Mouse (Mus musculus) limb, embryonic 15.5 days (tissue): ENCODE data around the gene Dpm2. TPM values are rescaled to one million over a fixed set of nuclear protein-coding genes. Genes with fewer than 3 reads are reported as not detected.
A peak's percentile ranks its signal among the peaks of the same experiment; 100 is the strongest.

Experiments used
- ATAC-seq: fragments of 200-750 bp; cut with Nextera tagmentation; 2 replicates; pipeline ENCODE4 v1.8.0; 2017; ENCODE audit warnings: low read depth, moderate TSS enrichment; ENCODE audit not compliant: insufficient number of reproducible peaks, low FRiP score, low TSS enrichment
- H3K27ac ChIP-seq: fragments of 300-500 bp; sonication (generic); 2 replicates; pipeline ENCODE4 v1.5.1; 2015; ENCODE audit warnings: moderate library complexity, mild to moderate bottlenecking, inconsistent platforms
- H3K27me3 ChIP-seq: fragments of 300-500 bp; sonication (generic); 2 replicates; pipeline ENCODE4 v1.6.1; 2015; ENCODE audit warnings: inconsistent platforms
- H3K36me3 ChIP-seq: fragments of 300-500 bp; sonication (generic); 2 replicates; pipeline ENCODE4 v1.6.1; 2015; ENCODE audit warnings: inconsistent platforms
- H3K4me1 ChIP-seq: fragments of 300-500 bp; sonication (generic); 2 replicates; pipeline ENCODE4 v1.6.1; 2015; ENCODE audit warnings: inconsistent platforms
- H3K4me2 ChIP-seq: fragments of 300-500 bp; sonication (generic); 2 replicates; pipeline ENCODE4 v1.6.1; 2015; ENCODE audit warnings: mild to moderate bottlenecking, inconsistent platforms
- H3K4me3 ChIP-seq: fragments of 300-500 bp; sonication (generic); 2 replicates; pipeline ENCODE4 v1.5.1; 2015; ENCODE audit warnings: mild to moderate bottlenecking, inconsistent platforms
- H3K9ac ChIP-seq: fragments of 300-500 bp; sonication (generic); 2 replicates; pipeline ENCODE4 v1.6.1; 2015; ENCODE audit warnings: inconsistent platforms
- H3K9me3 ChIP-seq: fragments of 300-500 bp; sonication (generic); 2 replicates; pipeline ENCODE4 v1.6.1; 2016; ENCODE audit warnings: inconsistent platforms
- WGBS: fragments of 180-500 bp; shearing (Covaris S2); methylation state at CpG from one replicate; pipeline ENCODE4 v1.1.7; 2015; 5-methylcytosine and 5-hydroxymethylcytosine counted together
- polyA plus RNA-seq: library from polyadenylated mRNA; unstranded; fragments of >200 nt; fragmentation: Nextera tagmentation; extraction: Ambion mirVana; gene quantifications from 2 replicates; pipeline ENCODE4 v1.2.1, GENCODE M21; 2015

Gene Dpm2
- 114 and 117 TPM in 2 replicates for polyA plus RNA-seq

GRCm38 (mm10) chr2:32570698-32571494 is at the start of gene Dpm2:
Dpm2 (plus strand) TSS chr2:32570858.
- ATAC-seq = peak; percentile 63
- H3K9ac ChIP-seq = peak within 1 kb of the TSS; percentile 79
- H3K9me3 ChIP-seq = no peaks in the 10 kb centered on the region
- 0 out of 2 replicates have a peak, but pooled peaks cover 3% of the 10 kb centered on the region for H3K27me3 ChIP-seq
- peak within 1 kb of the TSS; percentile 63 for H3K27ac ChIP-seq
- H3K4me2 ChIP-seq = peak within 1 kb of the TSS; percentile 81
- peaks cover 30% of the 10 kb centered on the region for H3K4me1 ChIP-seq
- under 1% methylated on average over 36 of the region's 36 CpGs for WGBS
- peaks cover 42% of the 10 kb centered on the region for H3K36me3 ChIP-seq
- H3K4me3 ChIP-seq = peak within 1 kb of the TSS; percentile 74

DNA sequence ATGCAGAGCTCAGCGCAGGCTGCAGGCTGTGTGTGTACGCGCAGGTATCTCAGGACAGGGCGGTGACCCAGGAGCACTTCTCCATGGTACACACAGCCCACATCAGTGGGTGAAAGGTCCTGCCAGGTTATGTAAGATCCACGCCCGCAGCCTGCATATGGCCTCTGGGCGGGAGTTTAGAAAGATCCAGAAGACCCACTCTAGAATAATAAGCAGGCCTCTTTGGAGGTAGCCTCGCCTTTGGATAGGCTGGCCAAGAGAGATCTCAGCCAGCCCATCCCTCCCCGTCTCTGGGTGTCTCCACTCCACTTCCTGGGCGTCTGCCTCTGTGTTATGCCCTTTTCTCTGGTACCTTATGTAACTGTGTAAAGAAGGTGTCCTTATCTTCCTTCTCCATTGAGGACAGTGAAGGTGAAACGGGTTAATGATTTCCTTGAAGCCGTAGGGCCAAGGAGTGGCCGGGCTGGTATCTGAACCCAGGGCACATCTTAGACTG is 46.1 kb upstream of the Dpm2 start:
- Histone ChIP-seq H3K9ac (no peak overlapping the region), H3K27ac (no peak overlapping the region), H3K9me3 (no peaks in the 10 kb centered on the region), H3K4me3 (no peak overlapping the region), H3K4me1 (no peaks in the 10 kb centered on the region), H3K27me3 (no peaks in the 10 kb centered on the region), H3K4me2 (no peak overlapping the region), H3K36me3 (no peaks in the 10 kb centered on the region)
- WGBS = 91% methylated on average over 13 of the region's 13 CpGs
- ATAC-seq = no peak

- Histone ChIP-seq H3K27me3 (no peaks in the 10 kb centered on the region), H3K4me3 (no peak overlapping the region), H3K9ac (no peak overlapping the region), H3K27ac (no peak overlapping the region), H3K4me1 (no peaks in the 10 kb centered on the region), H3K4me2 (no peak overlapping the region), H3K36me3 (no peaks in the 10 kb centered on the region), H3K9me3 (no peaks in the 10 kb centered on the region)
- 84% methylated on average over 12 of the region's 12 CpGs for WGBS
- no peak for ATAC-seq
These were observed 44.8 kb upstream of the Dpm2 start for GRCm38 (mm10) chr2:32525816-32526215.

DNA sequence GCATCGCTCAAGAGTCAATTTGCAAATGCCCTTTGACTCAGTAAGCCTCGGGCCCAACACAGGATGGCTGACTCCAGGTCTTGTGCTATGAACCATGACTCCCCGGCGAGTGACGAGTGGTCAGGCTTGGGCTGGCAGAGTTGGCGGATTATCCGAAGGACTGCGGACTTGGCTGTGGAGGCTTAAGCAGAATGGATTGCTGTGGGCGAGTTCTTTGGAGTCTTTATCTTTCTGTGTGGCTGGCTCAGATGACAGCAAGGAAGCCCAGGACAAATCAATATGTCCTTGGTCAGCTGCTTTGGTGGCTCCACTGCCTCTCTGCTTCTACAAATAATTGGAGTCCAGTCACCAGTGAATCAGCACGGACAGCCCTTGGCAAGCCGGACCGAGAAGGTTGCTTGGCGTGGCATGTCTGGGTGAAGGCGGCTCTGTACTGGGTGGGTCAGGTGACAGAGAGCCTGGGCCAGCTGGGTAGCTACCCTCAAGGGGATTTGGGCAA is 43.1 kb upstream of the Dpm2 start:
- H3K27ac ChIP-seq = no peak overlapping the region
- H3K9me3 ChIP-seq = no peaks in the 10 kb centered on the region
- no peak overlapping the region for H3K9ac ChIP-seq
- WGBS = 80% methylated on average over 14 of the region's 14 CpGs
- H3K36me3 ChIP-seq = no peaks in the 10 kb centered on the region
- H3K27me3 ChIP-seq = no peaks in the 10 kb centered on the region
- no peak overlapping the region for H3K4me3 ChIP-seq
- no peaks in the 10 kb centered on the region for H3K4me1 ChIP-seq
- no peak for ATAC-seq
- no peak overlapping the region for H3K4me2 ChIP-seq

DNA sequence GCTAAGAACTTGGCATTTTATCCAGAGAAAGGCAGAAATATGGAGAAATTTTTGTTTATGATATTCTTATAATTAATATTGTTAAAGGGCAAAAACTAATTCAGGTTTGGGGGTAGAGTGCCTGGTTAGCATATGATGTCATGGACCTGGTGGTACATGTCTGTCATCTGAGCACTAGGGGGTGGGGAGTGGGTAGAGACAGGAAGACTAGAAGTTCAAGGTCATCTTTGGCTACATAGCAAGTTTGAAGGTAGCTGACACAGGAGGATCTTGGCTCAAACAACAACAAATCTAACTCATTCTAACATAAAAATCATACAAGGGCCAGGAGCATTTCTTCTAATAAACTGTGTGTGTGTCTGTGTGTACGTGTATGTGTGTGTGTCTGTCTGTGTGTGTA is 42.3 kb upstream of the Dpm2 start:
- no peaks in the 10 kb centered on the region for H3K27me3 ChIP-seq
- H3K36me3 ChIP-seq = no peaks in the 10 kb centered on the region
- H3K4me1 ChIP-seq = no peaks in the 10 kb centered on the region
- 91% methylated on average over 1 of the region's 1 CpGs for WGBS
- H3K9ac ChIP-seq = no peak overlapping the region
- no peak for ATAC-seq
- H3K4me3 ChIP-seq = no peak overlapping the region
- H3K27ac ChIP-seq = no peak overlapping the region
- no peak overlapping the region for H3K4me2 ChIP-seq
- no peaks in the 10 kb centered on the region for H3K9me3 ChIP-seq

DNA sequence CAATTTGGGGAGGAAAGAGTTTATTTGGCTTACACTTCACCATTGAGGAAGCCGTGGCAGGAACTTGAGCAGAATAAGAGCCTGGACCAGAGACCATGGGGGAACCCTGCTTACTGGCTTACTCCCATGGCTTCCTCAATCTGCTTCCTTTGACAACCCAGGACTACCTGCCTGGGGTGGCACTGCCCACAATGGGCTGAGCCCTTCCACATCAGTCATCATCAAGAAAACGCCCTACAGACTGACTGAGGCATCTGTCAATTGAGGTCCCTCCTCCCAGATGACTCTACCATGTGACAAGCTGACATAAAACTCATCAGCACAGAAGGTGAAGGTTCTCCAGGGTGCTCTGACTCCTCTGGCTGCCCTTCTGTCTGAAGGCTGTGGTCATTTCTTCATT is 40.2 kb upstream of the Dpm2 start:
- no peak overlapping the region for H3K27ac ChIP-seq
- ATAC-seq = no peak
- WGBS = 65% methylated on average over 2 of the region's 2 CpGs
- H3K27me3 ChIP-seq = no peaks in the 10 kb centered on the region
- H3K9me3 ChIP-seq = no peaks in the 10 kb centered on the region
- no peak overlapping the region for H3K4me3 ChIP-seq
- H3K9ac ChIP-seq = no peak overlapping the region
- H3K4me1 ChIP-seq = peaks cover 14% of the 10 kb centered on the region
- no peaks in the 10 kb centered on the region for H3K36me3 ChIP-seq
- no peak overlapping the region for H3K4me2 ChIP-seq

GRCm38 (mm10) chr2:32533163-32533562 is 37.5 kb upstream of the Dpm2 start:
- no peak overlapping the region for H3K9ac ChIP-seq
- no peak for ATAC-seq
- 88% methylated on average over 2 of the region's 2 CpGs for WGBS
- peaks cover 37% of the 10 kb centered on the region for H3K4me1 ChIP-seq
- H3K27me3 ChIP-seq = no peaks in the 10 kb centered on the region
- no peak overlapping the region for H3K4me3 ChIP-seq
- H3K9me3 ChIP-seq = no peaks in the 10 kb centered on the region
- no peaks in the 10 kb centered on the region for H3K36me3 ChIP-seq
- H3K27ac ChIP-seq = no peak overlapping the region
- H3K4me2 ChIP-seq = no peak overlapping the region

GRCm38 (mm10) chr2:32534061-32534732 is 36.5 kb upstream of the Dpm2 start:
- Histone ChIP-seq H3K27ac (peak overlapping the region; percentile 99), H3K27me3 (no peaks in the 10 kb centered on the region), H3K9ac (peak overlapping the region; percentile 44; the same call in 1 of the 2 replicates), H3K4me3 (peak overlapping the region; percentile 92), H3K36me3 (no peaks in the 10 kb centered on the region), H3K4me2 (peak overlapping the region; percentile 84), H3K4me1 (peaks cover 48% of the 10 kb centered on the region), H3K9me3 (no peaks in the 10 kb centered on the region)
- 10% methylated on average over 13 of the region's 13 CpGs for WGBS
- ATAC-seq = no peak

GRCm38 (mm10) chr2:32534733-32535471 is 35.8 kb upstream of the Dpm2 start, which contains the start of gene Fam102a:
Fam102a (plus strand) TSS chr2:32535332.
- peak; percentile 93 for ATAC-seq
- Histone ChIP-seq H3K36me3 (no peaks in the 10 kb centered on the region), H3K4me3 (peak within 1 kb of the TSS; percentile 92), H3K9me3 (no peaks in the 10 kb centered on the region), H3K4me2 (peak within 1 kb of the TSS; percentile 84), H3K4me1 (peaks cover 55% of the 10 kb centered on the region), H3K27ac (peak within 1 kb of the TSS; percentile 99), H3K9ac (peak within 1 kb of the TSS; percentile 96), H3K27me3 (no peaks in the 10 kb centered on the region)
- under 1% methylated on average over 65 of the region's 67 CpGs for WGBS

DNA sequence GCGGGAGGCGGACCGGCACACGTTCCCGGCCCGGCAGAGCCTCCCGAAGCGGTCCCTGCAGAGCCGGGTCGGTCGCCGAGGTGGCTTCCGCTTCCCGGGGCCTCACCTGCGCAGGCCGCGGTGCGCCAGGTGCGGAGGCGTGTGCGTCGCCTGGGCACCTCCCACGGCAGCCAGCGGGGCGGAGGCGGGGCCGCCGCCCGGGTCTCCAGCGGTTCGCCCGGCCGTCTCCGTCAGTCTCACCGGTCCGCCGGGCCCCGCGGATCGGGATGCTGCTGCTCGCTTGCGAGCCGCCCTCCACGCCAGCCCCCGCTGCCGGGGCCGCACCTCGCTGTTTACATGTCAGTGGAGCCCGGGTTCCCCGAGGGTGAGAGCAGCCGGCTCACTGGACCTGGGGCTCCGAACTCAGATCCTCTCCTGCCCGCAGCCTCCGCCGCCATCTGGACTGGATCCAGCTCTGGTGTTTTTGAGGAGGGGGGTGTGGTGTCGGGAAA is 35.1 kb upstream of the Dpm2 start:
- peak overlapping the region; percentile 92 for H3K4me3 ChIP-seq
- H3K9ac ChIP-seq = peak overlapping the region; percentile 96
- peak; percentile 21 for ATAC-seq
- H3K4me1 ChIP-seq = peaks cover 56% of the 10 kb centered on the region
- peak overlapping the region; percentile 99 for H3K27ac ChIP-seq
- under 1% methylated on average over 53 of the region's 56 CpGs for WGBS
- no peaks in the 10 kb centered on the region for H3K36me3 ChIP-seq
- H3K27me3 ChIP-seq = no peaks in the 10 kb centered on the region
- H3K4me2 ChIP-seq = peak overlapping the region; percentile 84
- H3K9me3 ChIP-seq = no peaks in the 10 kb centered on the region

DNA sequence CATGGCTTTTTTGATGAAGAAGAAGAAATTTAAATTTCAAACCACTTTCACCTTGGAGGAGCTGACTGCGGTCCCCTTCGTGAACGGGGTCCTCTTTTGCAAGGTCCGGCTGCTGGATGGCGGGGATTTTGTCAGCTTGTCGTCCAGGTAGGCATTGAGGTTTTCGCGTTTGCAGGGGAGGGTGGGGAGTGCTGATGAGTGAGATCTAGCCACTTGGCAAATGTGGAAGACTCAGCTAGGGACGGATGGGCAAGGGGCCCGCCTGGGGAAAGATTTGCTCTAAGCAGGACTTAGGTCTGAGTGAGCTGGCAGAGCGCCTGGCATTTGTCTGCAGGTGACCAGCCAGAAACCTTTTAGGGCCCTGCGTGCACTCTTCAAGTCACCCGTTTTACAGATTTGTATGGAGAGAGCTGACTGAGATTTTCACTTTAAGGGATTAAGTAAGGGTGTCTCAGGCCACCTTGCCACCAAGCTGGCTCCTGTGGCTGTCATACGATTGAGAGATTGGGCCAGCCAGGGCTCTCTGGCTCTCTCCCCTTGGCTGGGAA is 34.5 kb upstream of the Dpm2 start:
- Histone ChIP-seq H3K9ac (peak overlapping the region; percentile 96), H3K9me3 (no peaks in the 10 kb centered on the region), H3K27me3 (no peaks in the 10 kb centered on the region), H3K27ac (peak overlapping the region; percentile 99), H3K4me2 (peak overlapping the region; percentile 84), H3K4me3 (peak overlapping the region; percentile 92), H3K4me1 (peaks cover 62% of the 10 kb centered on the region), H3K36me3 (no peaks in the 10 kb centered on the region)
- ATAC-seq = no peak
- 2% methylated on average over 14 of the region's 14 CpGs for WGBS
